Mouse (Mus musculus): ENCODE measurements around the gene Vmn1r104.
"Not testable (repeated sequence)": the region's sequence is repeated elsewhere in the genome, so short reads cannot be mapped to it uniquely, and the experiment has no call there.

The Vmn1r104 gene

GRCm38 (mm10) chr7:20533537-20533936 is at the start of gene Vmn1r104:
Gene Vmn1r104 (plus strand): TSS chr7:20533837.
- DNase-seq (ENCODE audit: low spot score in 2 of 2): not testable (repeated sequence)

GRCm38 (mm10) chr7:20510434-20510833 is 23.2 kb upstream of the Vmn1r104 start, which contains the start of gene Vmn1r103:
Gene Vmn1r103 (minus strand): TSS chr7:20510534.
- not testable (repeated sequence) for DNase-seq (ENCODE audit: low spot score in 2 of 2)

GRCm38 (mm10) chr7:20545657-20546056 is 12.0 kb downstream of the Vmn1r104 start, which contains the start of gene Gm5726:
Gene Gm5726 (minus strand): TSS chr7:20545757.
- not testable (repeated sequence) for DNase-seq (ENCODE audit: low spot score in 2 of 2)

- not testable (repeated sequence) for DNase-seq (ENCODE audit: low spot score in 2 of 2)
Measured at GRCm38 (mm10) chr7:20576141-20576540, 42.5 kb downstream of the Vmn1r104 start, which contains the start of gene Gm4141. Gene Gm4141 (minus strand): TSS chr7:20576241.
